7 mouse cellular contexts compared by ENCODE assay signal in genomic region chr2:129258475-129259211, GRCm38 (mm10). TPM values are rescaled to one million over a fixed set of nuclear protein-coding genes. Genes with fewer than 3 reads are reported as not detected.
DNase-seq lines count a peak whose midpoint lies in the region; ATAC-seq lines count a peak whose summit lies in the region.

No protein-coding gene starts in this region.

- DNase-seq in R1 (ENCODE audit: low read depth, low spot score), result peak; percentile 85
- peak; percentile 57 for DNase-seq in cerebellum, adult 11 months
- peak; percentile 84 for DNase-seq in hindlimb bud, embryonic 11.5 days (ENCODE audit: extremely low spot score, low read depth, low spot score)
- DNase-seq in left cerebral cortex, adult 8-10 months (ENCODE audit: low spot score in 2 of 2), result peak; percentile 25 to 27
- peak; percentile 46 for DNase-seq in right cerebral cortex, postnatal 25 days

- WGBS in forebrain, embryonic 16.5 days, result 32% methylated on average over 7 of the region's 7 CpGs

- no peaks in the 10 kb centered on the region for H3K4me1 ChIP-seq in forebrain, embryonic 16.5 days (replicated peaks; ENCODE audit: control insufficient read depth, insufficient read depth, low read length)

- H3K9me3 ChIP-seq in forebrain, embryonic 16.5 days (ENCODE audit: control insufficient read depth, low read length), result no peaks in the 10 kb centered on the region

- no peak overlapping the region for H3K4me2 ChIP-seq in forebrain, embryonic 16.5 days (ENCODE audit: low read length)

- no peak overlapping the region for H3K4me3 ChIP-seq in forebrain, embryonic 16.5 days (replicated peaks; ENCODE audit: low read length)

- ATAC-seq in forebrain, embryonic 16.5 days, result peak; percentile 86
- ATAC-seq in megakaryocyte, adult 5-6 weeks (ENCODE audit: poor library complexity, severe bottlenecking), result peak; percentile 72

- no peaks in the 10 kb centered on the region for H3K36me3 ChIP-seq in forebrain, embryonic 16.5 days (ENCODE audit: control insufficient read depth, insufficient read depth)

- H3K9ac ChIP-seq in forebrain, embryonic 16.5 days (replicated peaks; ENCODE audit: low read depth, low read length), result peak overlapping the region; percentile 27

- no peak overlapping the region for H3K27ac ChIP-seq in forebrain, embryonic 16.5 days (ENCODE audit: low read length)

- no peaks in the 10 kb centered on the region for H3K27me3 ChIP-seq in forebrain, embryonic 16.5 days (replicated peaks; ENCODE audit: control insufficient read depth, insufficient read depth, low read length)

RNA-seq across cellular contexts. Expression of gene Ckap2l, which starts 38.4 kb away (rescaled TPM):
- 17.6 and 23.9 TPM in 2 replicates for polyA plus RNA-seq in forebrain, embryonic 16.5 days (2015; fragmentation: Nextera tagmentation; extraction: Ambion mirVana)
- under 1 TPM; 0.63 to 0.78 (median 0.76) TPM for total RNA-seq in left cerebral cortex, adult 8-10 months (2022)
- 87.4 and 94.5 TPM in 2 replicates for total RNA-seq in megakaryocyte, adult 5-6 weeks (2015)
- total RNA-seq in megakaryocyte, adult 5-6 weeks (2017), result 63.0 and 74.2 TPM in 2 replicates

RNA-seq across cellular contexts. Expression of gene Il1a, which starts 51.1 kb away (rescaled TPM):
- 0.14 and 0.33 TPM in 2 replicates for polyA plus RNA-seq in forebrain, embryonic 16.5 days (2015; fragmentation: Nextera tagmentation; extraction: Ambion mirVana)
- total RNA-seq in left cerebral cortex, adult 8-10 months (2022), result 1 to 10 TPM in 2 of 4 experiments, under 1 TPM in 2; 0.70 to 1.0 (median 0.87) TPM
- total RNA-seq in megakaryocyte, adult 5-6 weeks (2015), result not detected in 2 replicates
- 0.15 TPM in 1 of 2 replicates, not detected in the other for total RNA-seq in megakaryocyte, adult 5-6 weeks (2017)

Comparison
In these comparisons a context has a peak if more than half of its experiments do, and no peak if none do; other contexts are left out.
1. DNase-seq: peak in every context shown above with its lines; median percentile 85 in R1; 84 in hindlimb bud, embryonic 11.5 days; 57 in cerebellum, adult 11 months; 46 in right cerebral cortex, postnatal 25 days; 26 in left cerebral cortex, adult 8-10 months.
2. RNA of gene Ckap2l, which starts 38.4 kb away (total RNA-seq): 63.0 to 94.5 TPM in megakaryocyte, adult 5-6 weeks; 0.63 to 0.78 TPM in left cerebral cortex, adult 8-10 months; every median in the first group is over 10 times any median in the second.